Mouse (Mus musculus) MEL (cell line): Measurements from ENCODE around the gene Sytl3.
"Not testable (repeated sequence)": the region's sequence is repeated elsewhere in the genome, so short reads cannot be mapped to it uniquely, and the experiment has no call there.

Source experiments
- CHD2 ChIP-seq: IDR thresholded peaks from 2 replicates; pipeline ENCODE4 v1.6.1; 2011; ENCODE audit warnings: low read length, improper control_type of control experiment
- CTCF ChIP-seq, 3 experiments: IDR thresholded peaks in 2 of 3; conservative IDR thresholded peaks in 1 of 3; 2 replicates each; pipeline ENCODE4 v1.5.1; 2011 to 2012; ENCODE audit warnings: low read length in 3 of 3, low read depth in 2 of 3, mild to moderate bottlenecking in 2 of 3, improper control_type of control experiment in 1 of 3, inconsistent platforms in 1 of 3, mixed read lengths in 1 of 3, moderate library complexity in 1 of 3; ENCODE audit not compliant: control insufficient read depth in 1 of 3, insufficient read depth in 1 of 3, poor library complexity in 1 of 3, severe bottlenecking in 1 of 3
- GATA1 ChIP-seq: IDR thresholded peaks from 2 replicates; pipeline ENCODE4 v1.6.1; 2011; ENCODE audit warnings: low read depth, low read length, improper control_type of control experiment
- HCFC1 ChIP-seq: IDR thresholded peaks from 2 replicates; pipeline ENCODE4 v1.6.1; 2012; ENCODE audit warnings: low read depth, mild to moderate bottlenecking, inconsistent platforms, low read length, improper control_type of control experiment, moderate library complexity
- POLR2A ChIP-seq, 2 experiments: IDR thresholded peaks; 2 replicates each; pipeline ENCODE4 v1.6.1; 2011 to 2012; ENCODE audit warnings: low read length in 2 of 2, mild to moderate bottlenecking in 2 of 2, control low read depth in 1 of 2, improper control_type of control experiment in 1 of 2, low read depth in 1 of 2, moderate library complexity in 1 of 2; ENCODE audit not compliant: control insufficient read depth in 1 of 2, insufficient read depth in 1 of 2, poor library complexity in 1 of 2
- POLR2AphosphoS5 ChIP-seq: IDR thresholded peaks from 2 replicates; pipeline ENCODE4 v1.6.1; 2012; ENCODE audit warnings: low read depth, borderline replicate concordance, mild to moderate bottlenecking, inconsistent platforms, low read length, moderate library complexity, mixed read lengths
- SMC3 ChIP-seq: IDR thresholded peaks from 2 replicates; pipeline ENCODE4 v1.6.1; 2011; ENCODE audit warnings: low read depth, low read length, improper control_type of control experiment
- ZMIZ1 ChIP-seq: IDR thresholded peaks from 2 replicates; pipeline ENCODE4 v1.6.1; 2012; ENCODE audit warnings: low read depth, mild to moderate bottlenecking, inconsistent platforms, low read length, improper control_type of control experiment, moderate library complexity
- ZNF384 ChIP-seq: IDR thresholded peaks from 2 replicates; pipeline ENCODE4 v1.6.1; 2012; ENCODE audit warnings: low read depth, mild to moderate bottlenecking, inconsistent platforms, low read length, improper control_type of control experiment

- TF ChIP-seq GATA1; POLR2AphosphoS5; CTCF (IDR thresholded peaks at IDR 0.05 in 2 of 3, conservative IDR thresholded peaks at IDR 0.05 in 1 of 3; ENCODE audit: control insufficient read depth in 1 of 3, insufficient read depth in 1 of 3, low read depth in 2 of 3, low read length in 3 of 3, poor library complexity in 1 of 3, severe bottlenecking in 1 of 3); ZNF384; POLR2A (IDR thresholded peaks at IDR 0.05; ENCODE audit: control insufficient read depth in 1 of 2, insufficient read depth in 1 of 2, low read depth in 1 of 2, low read length in 2 of 2, poor library complexity in 1 of 2); SMC3; ZMIZ1; HCFC1; CHD2: not testable (repeated sequence)
These were observed 28.5 kb upstream of the Sytl3 start for GRCm38 (mm10) chr17:6630398-6630797.
